Mouse (Mus musculus) cortical plate, adult 2 months (tissue): ENCODE data around the gene Dffa.

Experiments
- CTCF ChIP-seq: fragments of 200-500 bp; IDR thresholded peaks from 2 replicates; pipeline ENCODE4 v1.5.1; 2011; ENCODE audit warnings: mild to moderate bottlenecking, control low read depth, low read length; ENCODE audit not compliant: insufficient read depth; ENCODE audit errors: extremely low read depth
- POLR2A ChIP-seq: fragments of 200-500 bp; IDR thresholded peaks from 2 replicates; pipeline ENCODE4 v1.6.1; 2011; ENCODE audit warnings: mild to moderate bottlenecking, low read length, control low read depth; ENCODE audit not compliant: insufficient read depth; ENCODE audit errors: extremely low read depth

GRCm38 (mm10) chr4:149143594-149143993 is 39.6 kb downstream of the Dffa start:
- TF ChIP-seq CTCF (no peak), POLR2A (no peak)
